Mouse (Mus musculus) G1E (cell line): ENCODE data around the gene Olfr1317.

Experiments
- CTCF ChIP-seq: IDR thresholded peaks from 2 replicates; pipeline ENCODE4 v1.5.1; 2012; ENCODE audit warnings: low read depth, low read length, inconsistent platforms, mixed read lengths
- GATA1 ChIP-seq: IDR thresholded peaks from 2 replicates; pipeline ENCODE4 v1.6.1; 2012; ENCODE audit warnings: borderline replicate concordance, low read length, inconsistent platforms, mixed read lengths
- GATA2 ChIP-seq: IDR thresholded peaks from 2 replicates; pipeline ENCODE4 v1.6.1; 2012; ENCODE audit warnings: low read depth, low read length, inconsistent platforms, borderline replicate concordance
- TAL1 ChIP-seq: conservative IDR thresholded peaks from 2 replicates; pipeline ENCODE4 v1.6.1; 2012; ENCODE audit warnings: low read depth, low read length, inconsistent platforms, mixed read lengths

DNA sequence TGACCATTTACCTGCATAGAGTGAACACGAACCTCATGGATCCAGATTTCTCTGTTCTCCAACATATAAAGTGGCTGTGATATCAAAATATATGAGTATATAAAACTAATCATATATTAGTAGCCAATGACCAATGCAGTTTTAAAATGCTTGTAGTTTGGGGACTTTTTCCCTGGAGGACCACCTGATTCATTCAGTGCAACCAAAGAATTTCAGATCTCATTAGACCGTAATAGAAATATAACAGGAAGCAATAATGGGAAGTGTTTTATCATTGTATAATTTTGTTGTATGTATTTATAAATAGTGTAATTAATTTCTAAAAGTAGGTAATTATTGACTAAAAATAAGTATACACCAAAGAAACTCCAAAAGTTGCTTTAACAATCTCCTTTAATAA, 5.3 kb upstream of the Olfr1317 start, which contains the start of gene Olfr1316:
- TF ChIP-seq CTCF: no peak
- no peak for TF ChIP-seq TAL1
- TF ChIP-seq GATA1: no peak
- no peak for TF ChIP-seq GATA2
